Mouse (Mus musculus): ENCODE measurements around the gene Colgalt1. TPM values are rescaled to one million over a fixed set of nuclear protein-coding genes. Genes with fewer than 3 reads are reported as not detected.
A peak's percentile ranks its signal among the peaks of the same experiment; 100 is the strongest.

The Colgalt1 gene
- polyA plus RNA-seq, 1 experiment from 2014 or later: 107 TPM

DNA sequence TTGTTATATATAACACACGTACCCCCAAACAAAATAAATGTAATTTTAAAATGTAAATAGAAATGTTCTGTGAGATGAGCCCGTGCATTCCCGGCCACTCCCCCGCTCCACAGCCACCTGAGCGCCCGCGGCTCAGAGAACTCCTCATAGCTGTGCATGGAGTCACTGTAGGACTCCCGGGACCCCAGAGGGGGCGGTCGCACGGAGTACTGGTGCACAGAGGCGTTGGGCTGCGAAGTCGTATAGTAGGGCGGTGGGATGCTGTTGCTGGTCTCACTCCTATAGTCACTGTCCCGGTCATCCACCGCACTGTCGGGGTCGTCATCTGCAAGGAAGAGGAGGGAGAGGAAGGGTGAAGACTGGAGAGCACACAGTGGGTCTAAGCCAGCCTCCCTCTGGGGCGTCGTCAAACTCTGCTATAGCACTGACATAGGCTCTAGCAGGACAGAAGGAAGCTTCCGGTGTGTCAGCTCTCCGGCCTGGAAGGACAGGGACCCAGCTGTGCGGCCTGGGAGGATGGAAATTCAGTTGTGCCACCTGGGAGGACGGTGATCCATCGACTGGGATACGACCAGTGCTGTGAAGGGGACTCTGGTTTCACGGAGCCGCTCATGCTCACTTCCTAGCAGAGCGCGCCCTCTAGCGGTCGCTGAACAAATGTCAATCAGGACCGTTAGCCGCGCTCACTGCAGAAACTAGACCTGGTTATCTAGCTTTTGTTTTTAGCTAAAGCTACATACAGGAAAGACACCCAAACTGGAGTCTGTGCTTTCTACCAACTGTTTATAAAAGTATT lies 49.7 kb downstream of the Colgalt1 start:
- peak overlapping the region; percentile 23 for H3K4me2 ChIP-seq (ENCODE audit: low read depth, low read length)
- no peaks in the 10 kb centered on the region for H3K9me3 ChIP-seq (ENCODE audit: control insufficient read depth, low read length)
- peaks cover 46% of the 10 kb centered on the region for H3K27me3 ChIP-seq (replicated peaks; ENCODE audit: control insufficient read depth, insufficient read depth, low read length)
- no peaks in the 10 kb centered on the region for H3K4me1 ChIP-seq (ENCODE audit: control insufficient read depth, insufficient read depth, low read length)
- no peak overlapping the region for H3K27ac ChIP-seq (replicated peaks; ENCODE audit: low read depth, low read length)
- WGBS: 6% methylated on average over 34 of the region's 36 CpGs
- no peaks in the 10 kb centered on the region for H3K36me3 ChIP-seq (ENCODE audit: control insufficient read depth, insufficient read depth, low read length)
- no peak overlapping the region for H3K4me3 ChIP-seq (ENCODE audit: low read depth, low read length)
- DNase-seq (ENCODE audit: low spot score) (peak; percentile 90), ATAC-seq (ENCODE audit: low read depth) (peak; percentile 77)
- H3K9ac ChIP-seq (ENCODE audit: low read depth, low read length): no peak overlapping the region

DNA sequence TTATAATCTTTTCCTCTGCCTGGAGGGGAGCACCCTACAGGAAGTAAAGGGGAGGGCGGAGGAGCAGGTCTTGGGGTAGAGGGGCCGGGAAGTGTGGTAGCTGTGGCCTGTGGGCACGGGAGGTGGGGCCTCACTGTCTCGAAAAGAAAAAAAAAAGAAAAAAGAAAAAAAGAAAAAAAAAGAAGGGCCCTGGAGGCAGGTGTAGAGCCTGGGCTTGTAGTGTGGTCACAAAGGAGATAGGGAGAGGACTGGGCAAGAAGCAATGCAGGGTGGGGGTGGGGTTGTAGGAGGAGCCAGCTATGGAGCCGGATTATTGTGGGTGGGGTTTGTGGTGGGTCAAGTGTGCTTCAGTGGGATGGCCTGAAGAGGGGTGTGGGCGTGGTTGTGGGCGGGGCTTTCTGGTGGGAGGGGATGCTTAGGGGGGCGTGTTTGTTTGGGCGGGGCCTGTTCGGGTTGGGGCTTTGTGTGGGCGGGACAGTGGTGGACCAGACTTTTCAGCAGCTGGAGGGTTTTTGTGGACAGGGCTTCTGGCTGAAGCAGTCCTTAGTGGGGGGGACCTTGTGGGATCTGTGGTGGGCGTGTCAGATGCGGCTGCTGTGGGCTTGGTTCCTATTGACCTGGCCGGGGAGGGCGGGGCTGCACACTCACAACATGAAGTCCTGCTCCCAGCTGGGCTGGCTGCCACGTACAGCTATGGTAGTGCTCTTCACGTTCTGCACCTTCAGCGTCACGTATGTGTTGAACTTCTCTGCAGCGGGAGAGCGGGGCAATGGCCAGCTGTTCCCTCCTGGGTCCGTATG lies 54.7 kb downstream of the Colgalt1 start:
- Histone ChIP-seq H3K4me3 (ENCODE audit: low read depth, low read length) (no peak overlapping the region), H3K9me3 (ENCODE audit: control insufficient read depth, low read length) (no peaks in the 10 kb centered on the region), H3K4me2 (ENCODE audit: low read depth, low read length) (peak overlapping the region; percentile 37), H3K27me3 (replicated peaks; ENCODE audit: control insufficient read depth, insufficient read depth, low read length) (peaks cover 26% of the 10 kb centered on the region), H3K27ac (replicated peaks; ENCODE audit: low read depth, low read length) (no peak overlapping the region), H3K4me1 (ENCODE audit: control insufficient read depth, insufficient read depth, low read length) (peaks cover under 1% of the 10 kb centered on the region; the same call in 1 of the 2 replicates), H3K9ac (ENCODE audit: low read depth, low read length) (0 out of 2 replicates have a peak overlapping the region, but pooled peaks have one; percentile 8), H3K36me3 (ENCODE audit: control insufficient read depth, insufficient read depth, low read length) (no peaks in the 10 kb centered on the region)
- DNase-seq (ENCODE audit: low spot score) (peak; percentile 65), ATAC-seq (ENCODE audit: low read depth) (peak; percentile 23; the same call in 1 of the 2 replicates)
- 5% methylated on average over 18 of the region's 22 CpGs for WGBS

DNA sequence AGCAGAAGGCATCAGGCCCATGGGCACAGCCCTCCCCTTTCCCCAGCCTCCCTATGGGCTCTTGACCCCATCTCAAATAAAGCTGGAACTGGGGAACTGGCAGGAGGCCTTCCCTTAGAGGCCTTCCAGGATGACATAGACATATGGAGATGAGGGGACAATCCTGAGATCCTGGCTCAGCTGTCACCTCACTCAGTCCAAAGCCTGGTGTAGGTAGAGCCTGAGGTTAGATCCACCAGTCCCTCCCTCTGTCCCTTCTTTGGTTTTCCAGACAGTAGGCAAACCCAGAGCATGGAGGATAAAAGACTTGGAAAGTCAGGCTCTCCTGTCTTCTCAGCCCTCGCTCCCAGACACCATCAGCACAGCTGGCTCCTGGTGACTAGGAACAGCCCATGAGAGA lies 56.1 kb downstream of the Colgalt1 start:
- ATAC-seq (ENCODE audit: low read depth) (no peak), DNase-seq (ENCODE audit: low spot score) (no peak)
- peaks cover 21% of the 10 kb centered on the region for H3K27me3 ChIP-seq (replicated peaks; ENCODE audit: control insufficient read depth, insufficient read depth, low read length)
- no peak overlapping the region for H3K4me3 ChIP-seq (ENCODE audit: low read depth, low read length)
- H3K4me1 ChIP-seq (ENCODE audit: control insufficient read depth, insufficient read depth, low read length): peaks cover 9% of the 10 kb centered on the region; the same call in 1 of the 2 replicates
- no peak overlapping the region for H3K27ac ChIP-seq (replicated peaks; ENCODE audit: low read depth, low read length)
- H3K4me2 ChIP-seq (ENCODE audit: low read depth, low read length): no peak overlapping the region
- H3K36me3 ChIP-seq (ENCODE audit: control insufficient read depth, insufficient read depth, low read length): no peaks in the 10 kb centered on the region
- WGBS: 6% methylated on average over 1 of the region's 1 CpGs
- H3K9me3 ChIP-seq (ENCODE audit: control insufficient read depth, low read length): no peaks in the 10 kb centered on the region
- H3K9ac ChIP-seq (ENCODE audit: low read depth, low read length): no peak overlapping the region

DNA sequence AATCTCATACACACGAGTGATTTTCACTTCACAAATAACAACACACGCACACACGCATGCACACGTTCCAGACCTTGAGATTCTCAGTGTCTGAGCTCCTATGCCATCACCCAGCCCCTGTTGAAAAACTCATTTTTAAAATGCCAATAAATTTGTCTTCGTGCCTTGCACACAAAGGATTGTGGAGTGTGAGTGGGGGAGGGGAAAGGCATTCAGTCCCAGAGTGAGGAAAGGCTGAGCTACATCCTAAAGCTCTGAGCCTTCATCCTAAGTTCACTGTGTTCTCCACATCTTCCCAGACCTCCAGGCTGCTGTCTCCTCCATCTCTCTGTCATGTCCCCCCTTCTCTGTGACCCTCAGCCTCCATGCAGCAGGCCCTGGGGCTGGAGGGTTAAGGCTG lies 56.5 kb downstream of the Colgalt1 start:
- H3K27ac ChIP-seq (replicated peaks; ENCODE audit: low read depth, low read length): no peak overlapping the region
- no peak for DNase-seq (ENCODE audit: low spot score)

DNA sequence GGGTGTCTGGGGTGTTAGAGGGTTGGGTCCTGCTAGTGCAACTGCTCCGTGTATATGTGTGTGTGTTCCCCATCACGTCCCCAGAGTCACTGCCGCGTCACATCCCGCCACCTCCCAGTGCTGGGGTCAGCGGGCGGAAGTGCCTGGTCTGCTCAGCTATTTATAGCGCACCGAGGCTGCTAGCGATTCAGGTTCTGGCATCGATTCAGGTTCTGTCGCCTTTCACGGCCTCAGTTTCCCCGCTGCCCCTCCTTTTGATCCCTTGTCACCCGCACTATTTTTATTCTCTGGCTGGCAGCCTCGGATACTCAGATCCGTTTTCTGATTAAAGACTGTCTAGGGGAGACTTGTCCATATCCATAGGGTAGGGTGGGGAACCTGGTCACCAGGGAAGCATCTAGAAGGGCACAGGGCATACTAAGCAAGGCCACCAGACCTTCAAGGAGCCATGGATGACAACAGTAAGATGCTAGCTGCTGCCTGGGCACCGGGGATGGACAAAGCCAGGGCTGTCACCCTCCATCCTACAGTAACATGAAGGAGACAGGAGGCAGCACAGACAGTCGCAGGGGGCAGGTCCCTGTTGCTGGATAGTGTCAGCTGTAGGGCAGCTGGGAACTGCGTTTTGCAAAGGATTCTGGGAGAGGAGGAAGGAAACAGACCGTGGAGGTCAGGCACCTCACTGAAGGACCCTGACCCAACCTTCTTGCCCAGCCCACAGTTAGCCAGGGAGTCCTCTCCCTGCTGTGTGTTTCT lies 57.6 kb downstream of the Colgalt1 start:
- H3K9ac ChIP-seq (ENCODE audit: low read depth, low read length): no peak overlapping the region
- peak overlapping the region; percentile 16; the same call in 1 of the 2 replicates for H3K4me2 ChIP-seq (ENCODE audit: low read depth, low read length)
- H3K4me1 ChIP-seq (ENCODE audit: control insufficient read depth, insufficient read depth, low read length): peaks cover 12% of the 10 kb centered on the region; the same call in 1 of the 2 replicates
- no peaks in the 10 kb centered on the region for H3K9me3 ChIP-seq (ENCODE audit: control insufficient read depth, low read length)
- ATAC-seq (ENCODE audit: low read depth) (no peak), DNase-seq (ENCODE audit: low spot score) (peak; percentile 27)
- 1% methylated on average over 20 of the region's 21 CpGs for WGBS
- H3K4me3 ChIP-seq (ENCODE audit: low read depth, low read length): no peak overlapping the region
- no peaks in the 10 kb centered on the region for H3K36me3 ChIP-seq (ENCODE audit: control insufficient read depth, insufficient read depth, low read length)
- H3K27me3 ChIP-seq (replicated peaks; ENCODE audit: control insufficient read depth, insufficient read depth, low read length): peaks cover 21% of the 10 kb centered on the region
- H3K27ac ChIP-seq (replicated peaks; ENCODE audit: low read depth, low read length): no peak overlapping the region

More for the DNA sequence above, 56.5 kb downstream of the Colgalt1 start:
- H3K9me3 ChIP-seq (ENCODE audit: control insufficient read depth, low read length): no peaks in the 10 kb centered on the region
- peaks cover 12% of the 10 kb centered on the region; the same call in 1 of the 2 replicates for H3K4me1 ChIP-seq (ENCODE audit: control insufficient read depth, insufficient read depth, low read length)
- H3K27me3 ChIP-seq (replicated peaks; ENCODE audit: control insufficient read depth, insufficient read depth, low read length): peaks cover 21% of the 10 kb centered on the region
- no peak overlapping the region for H3K4me3 ChIP-seq (ENCODE audit: low read depth, low read length)
- no peak overlapping the region for H3K9ac ChIP-seq (ENCODE audit: low read depth, low read length)
- 48% methylated on average over 5 of the region's 5 CpGs for WGBS
- no peak overlapping the region for H3K4me2 ChIP-seq (ENCODE audit: low read depth, low read length)
- H3K36me3 ChIP-seq (ENCODE audit: control insufficient read depth, insufficient read depth, low read length): no peaks in the 10 kb centered on the region
- ATAC-seq (ENCODE audit: low read depth): no peak

DNA sequence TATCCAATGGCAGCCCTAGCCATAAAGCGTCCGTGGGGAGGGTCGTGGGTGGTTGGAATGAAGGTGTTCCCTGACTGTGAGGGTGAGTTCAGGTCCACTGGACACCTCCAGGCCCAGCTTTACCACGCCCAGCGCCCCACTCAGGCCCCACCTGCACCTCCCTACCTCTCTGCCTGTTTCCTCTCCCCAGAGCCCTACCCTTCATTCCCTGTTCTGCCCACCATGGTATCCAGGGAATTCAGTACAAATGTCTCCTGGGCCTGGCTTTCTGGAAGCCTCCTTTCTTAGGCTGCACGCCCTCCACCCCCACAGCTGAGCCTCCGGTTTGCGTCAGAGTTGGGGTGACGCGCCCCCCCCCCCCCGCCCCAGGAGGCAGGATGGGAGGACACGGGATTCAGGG lies 59.4 kb downstream of the Colgalt1 start:
- Histone ChIP-seq H3K9me3 (ENCODE audit: control insufficient read depth, low read length) (no peaks in the 10 kb centered on the region), H3K4me1 (ENCODE audit: control insufficient read depth, insufficient read depth, low read length) (peaks cover 12% of the 10 kb centered on the region; the same call in 1 of the 2 replicates), H3K4me2 (ENCODE audit: low read depth, low read length) (peak overlapping the region; percentile 97), H3K27ac (replicated peaks; ENCODE audit: low read depth, low read length) (no peak overlapping the region), H3K4me3 (ENCODE audit: low read depth, low read length) (peak overlapping the region; percentile 50), H3K9ac (ENCODE audit: low read depth, low read length) (peak overlapping the region; percentile 32; the same call in 1 of the 2 replicates), H3K27me3 (replicated peaks; ENCODE audit: control insufficient read depth, insufficient read depth, low read length) (peaks cover 23% of the 10 kb centered on the region), H3K36me3 (ENCODE audit: control insufficient read depth, insufficient read depth, low read length) (no peaks in the 10 kb centered on the region)
- ATAC-seq (ENCODE audit: low read depth) (no peak), DNase-seq (ENCODE audit: low spot score) (no peak)
- WGBS: 15% methylated on average over 8 of the region's 12 CpGs

DNA sequence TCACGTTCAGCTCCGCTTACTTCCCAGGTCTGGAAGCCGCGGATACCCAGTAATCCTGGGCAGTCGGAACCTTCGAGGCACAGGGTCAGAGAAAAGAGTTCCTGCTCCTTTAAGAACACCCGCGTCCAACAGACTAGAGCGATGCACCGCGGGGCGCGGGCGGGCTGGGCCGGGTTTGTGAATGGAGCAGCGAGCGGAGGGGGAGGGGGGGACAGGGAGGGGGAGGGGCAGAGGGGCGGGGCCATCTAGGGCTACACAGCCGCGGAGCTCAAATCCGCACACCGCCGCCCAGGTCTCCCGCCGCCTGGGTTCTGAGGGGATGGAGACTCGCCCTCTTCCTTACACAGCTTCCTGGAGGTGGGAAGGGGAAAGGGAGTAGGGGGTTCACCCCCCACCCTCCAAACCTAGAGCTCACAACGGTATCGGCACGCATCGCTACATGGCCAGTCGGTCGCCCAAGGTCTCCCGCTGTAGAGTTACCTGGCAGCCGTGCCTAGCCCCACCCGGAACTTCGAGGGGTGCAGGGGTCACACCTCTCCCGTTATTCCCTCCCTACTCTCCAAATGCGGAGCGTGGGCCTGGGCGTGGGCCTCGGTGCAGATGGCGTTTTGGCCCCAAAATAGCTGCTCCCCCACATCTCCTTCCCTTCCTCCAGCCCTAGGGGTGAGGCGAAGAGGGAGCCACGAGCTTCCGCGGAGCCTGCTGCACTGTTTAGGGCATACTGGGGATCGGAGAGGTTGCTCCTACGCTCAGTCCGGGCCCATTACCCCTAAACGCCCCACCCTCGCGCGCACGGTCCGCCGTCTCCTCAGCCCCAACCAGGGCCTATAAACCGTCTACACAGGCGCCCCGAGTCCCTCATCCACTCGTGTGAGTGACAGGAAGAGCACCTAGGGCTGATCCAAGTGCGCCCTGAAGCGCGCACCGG lies 60.1 kb downstream of the Colgalt1 start:
- H3K4me3 ChIP-seq (ENCODE audit: low read depth, low read length): peak overlapping the region; percentile 50
- peak overlapping the region; percentile 49 for H3K9ac ChIP-seq (ENCODE audit: low read depth, low read length)
- H3K27me3 ChIP-seq (replicated peaks; ENCODE audit: control insufficient read depth, insufficient read depth, low read length): peaks cover 28% of the 10 kb centered on the region
- ATAC-seq (ENCODE audit: low read depth) (peak; percentile 48), DNase-seq (ENCODE audit: low spot score) (peak; percentile 80)
- WGBS: 1% methylated on average over 48 of the region's 64 CpGs
- H3K4me1 ChIP-seq (ENCODE audit: control insufficient read depth, insufficient read depth, low read length): peaks cover 12% of the 10 kb centered on the region; the same call in 1 of the 2 replicates
- H3K27ac ChIP-seq (replicated peaks; ENCODE audit: low read depth, low read length): no peak overlapping the region
- no peaks in the 10 kb centered on the region for H3K9me3 ChIP-seq (ENCODE audit: control insufficient read depth, low read length)
- peak overlapping the region; percentile 97 for H3K4me2 ChIP-seq (ENCODE audit: low read depth, low read length)
- H3K36me3 ChIP-seq (ENCODE audit: control insufficient read depth, insufficient read depth, low read length): no peaks in the 10 kb centered on the region

Data from embryonic facial prominence, embryonic 14.5 days (tissue).